Mouse (Mus musculus) WW6 (cell line): ENCODE data around the gene Nqo2.

ENCODE experiments used
- DNase-seq: peaks from one replicate; pipeline ENCODE4 v3.0.0-alpha.2; 2013; ENCODE audit warnings: low read depth, low spot score

The Nqo2 gene

GRCm38 (mm10) chr13:33995197-33995596 is 30.7 kb downstream of the Nqo2 start:
- DNase-seq: peak; percentile 38

DNA sequence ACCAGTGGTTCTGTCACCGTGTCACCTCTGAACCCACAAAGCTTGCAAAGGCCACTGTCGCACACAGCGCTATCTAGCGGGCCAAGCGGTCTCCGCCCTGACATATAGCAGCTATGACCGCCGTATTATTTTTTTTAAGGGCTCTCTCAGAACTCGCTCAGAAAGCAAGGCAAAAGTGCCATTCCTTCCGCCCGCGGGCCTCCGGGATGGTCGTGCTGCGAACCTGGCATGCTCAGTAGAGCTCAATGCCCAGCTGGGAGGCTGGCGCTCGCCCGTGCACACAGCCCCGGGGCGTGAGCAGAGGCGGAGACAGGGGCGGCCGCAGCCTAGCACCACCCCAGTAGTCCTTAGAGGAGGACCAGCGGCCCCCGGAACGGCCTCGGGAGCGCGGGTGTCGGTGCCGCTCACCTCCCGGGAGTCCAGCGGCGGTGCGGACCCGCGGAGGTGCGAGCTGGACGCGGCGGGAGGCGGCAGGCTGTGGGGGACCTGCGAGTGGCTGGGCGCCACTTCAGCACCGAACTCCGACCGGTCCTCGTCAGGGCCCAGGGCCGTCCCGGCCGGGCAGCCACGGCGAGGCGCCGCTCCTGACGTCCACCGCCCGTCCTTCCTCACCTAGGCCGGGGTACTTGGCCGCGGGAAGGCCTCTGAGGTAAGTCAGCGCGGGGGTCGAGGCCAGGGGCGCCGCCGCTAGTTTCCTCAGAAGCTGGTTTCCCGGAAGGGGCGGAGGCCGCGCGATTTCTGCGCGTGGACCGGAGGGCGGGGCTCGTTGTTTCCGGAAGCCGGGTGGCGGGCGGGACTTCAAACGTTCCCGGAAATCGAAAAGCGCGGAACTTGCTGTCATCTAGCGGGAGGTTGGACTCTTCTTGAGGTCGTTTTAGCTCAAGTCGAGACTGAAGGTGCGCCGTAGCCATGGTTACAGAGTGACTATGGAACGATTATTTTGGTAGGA is 37.8 kb downstream of the Nqo2 start, which contains the start of the genes Ripk1 and Serpinb6a:
Gene Ripk1 (plus strand): TSS at position 306 of the 949 bp plus-strand sequence.
Gene Serpinb6a (minus strand): TSS at position 737 of the 949 bp plus-strand sequence.
- DNase-seq: peak; percentile 70

GRCm38 (mm10) chr13:34003058-34003457 is 38.6 kb downstream of the Nqo2 start:
- DNase-seq: no peak

GRCm38 (mm10) chr13:34007234-34007633 is 42.7 kb downstream of the Nqo2 start:
- DNase-seq: no peak

GRCm38 (mm10) chr13:34016927-34017569 is 52.6 kb downstream of the Nqo2 start:
- DNase-seq: no peak

- DNase-seq: no peak
These were observed 54.0 kb downstream of the Nqo2 start for GRCm38 (mm10) chr13:34018521-34018920.

- DNase-seq: no peak
These were observed 57.5 kb downstream of the Nqo2 start for GRCm38 (mm10) chr13:34021998-34022397.

DNA sequence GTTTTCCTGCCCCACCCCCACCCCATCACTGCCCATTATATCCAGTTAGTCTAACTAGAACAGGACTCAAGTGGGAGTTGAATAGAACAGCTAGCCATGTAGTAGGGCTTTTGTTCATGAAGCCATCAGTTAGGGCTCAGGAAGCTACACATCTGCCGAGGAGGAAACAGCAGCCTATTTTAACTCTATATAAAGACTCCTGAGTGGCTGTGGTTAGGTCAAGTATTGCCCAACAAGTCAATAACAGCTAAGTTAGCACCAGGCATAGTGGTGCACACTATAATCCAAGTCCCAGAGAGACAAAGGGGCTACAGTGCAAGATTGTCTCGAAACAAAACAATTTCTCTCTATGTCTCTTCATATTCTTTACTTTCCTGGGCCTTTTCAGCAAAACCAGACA is 67.6 kb downstream of the Nqo2 start:
- DNase-seq: no peak

DNA sequence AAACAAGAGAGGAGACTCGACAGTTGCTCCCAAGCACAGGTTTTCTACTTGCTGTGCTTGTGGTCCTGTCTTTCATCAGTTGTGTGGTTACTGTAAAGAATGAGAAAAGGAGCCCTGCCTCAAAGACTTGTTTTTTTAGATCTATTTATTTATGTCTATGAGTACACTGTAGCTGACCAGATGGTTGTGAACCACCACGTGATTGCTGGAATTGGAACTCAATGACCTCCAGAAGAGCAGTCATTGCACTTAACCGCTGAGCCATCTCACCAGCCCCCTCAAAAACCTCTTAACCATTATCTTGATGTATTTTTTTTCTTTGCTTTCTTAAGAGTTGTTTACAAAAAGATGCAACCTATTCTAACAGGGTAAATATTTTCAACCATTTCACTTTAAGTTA is 70.9 kb downstream of the Nqo2 start:
- DNase-seq: no peak

- DNase-seq: no peak
These were observed 72.2 kb downstream of the Nqo2 start for GRCm38 (mm10) chr13:34036726-34037125.

GRCm38 (mm10) chr13:34037172-34038055 is 72.9 kb downstream of the Nqo2 start, which contains the start of gene Bphl:
TSS of gene Bphl (plus strand) at chr13:34037597.
- peak; percentile 75 for DNase-seq

- no peak for DNase-seq
These were observed 73.6 kb downstream of the Nqo2 start for GRCm38 (mm10) chr13:34038056-34038432.
